Mouse (Mus musculus): ENCODE measurements around the gene Cxcl5.

DNA sequence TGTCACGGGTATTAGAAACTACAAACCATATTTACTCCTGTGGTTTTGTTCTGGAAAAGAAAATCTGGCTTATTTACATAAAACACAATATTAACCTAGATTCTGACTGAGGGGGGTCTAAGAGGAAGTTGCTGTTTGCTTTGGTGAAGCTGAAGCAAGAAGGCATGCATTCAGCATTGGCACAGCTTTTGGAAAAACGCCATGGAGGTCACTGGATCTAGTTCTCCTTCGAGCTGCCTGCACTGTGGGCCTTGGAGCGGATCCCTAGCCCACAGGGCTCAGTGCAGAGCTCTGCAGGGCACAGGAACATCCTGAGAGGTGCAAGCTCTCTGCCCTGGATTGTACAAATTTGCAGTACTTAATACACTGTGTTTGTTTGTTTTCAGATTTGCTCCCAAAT is 27.7 kb upstream of the Cxcl5 start:
- TF ChIP-seq POLR2A (IDR thresholded peaks at IDR 0.05; ENCODE audit: borderline replicate concordance, low read depth, low read length) (no peak), CTCF (IDR thresholded peaks at IDR 0.05; ENCODE audit: low read depth, low read length) (no peak)

Measured in bone marrow macrophage, adult 2 months (primary cell).